Mouse (Mus musculus) embryonic facial prominence, embryonic 11.5 days (tissue): Measurements from ENCODE around the gene Tcf7l2. TPM values are rescaled to one million over a fixed set of nuclear protein-coding genes. Genes with fewer than 3 reads are reported as not detected.

ENCODE experiments used
- ATAC-seq: fragments of 200-750 bp; cut with Nextera tagmentation; replicated peaks from 2 replicates; pipeline ENCODE4 v1.8.0; 2017; ENCODE audit warnings: low read depth; ENCODE audit not compliant: insufficient number of reproducible peaks, low FRiP score, low TSS enrichment
- DNase-seq: peaks from one replicate; pipeline ENCODE4 v3.0.0-alpha.2; 2015; ENCODE audit warnings: low spot score
- H3K27ac ChIP-seq: fragments of 300-500 bp; sonication (generic); replicated peaks from 2 replicates; pipeline ENCODE4 v1.5.1; 2014; ENCODE audit warnings: mild to moderate bottlenecking, low read depth, low read length, control low read depth
- H3K27me3 ChIP-seq: fragments of 300-500 bp; sonication (generic); 2 replicates; pipeline ENCODE4 v1.6.1; 2014; ENCODE audit warnings: mild to moderate bottlenecking, low read length, moderate library complexity, mixed read lengths; ENCODE audit not compliant: control insufficient read depth, insufficient read depth
- H3K36me3 ChIP-seq: fragments of 300-500 bp; sonication (generic); replicated peaks from 2 replicates; pipeline ENCODE4 v1.6.1; 2014; ENCODE audit warnings: low read depth, mild to moderate bottlenecking, low read length, moderate library complexity, mixed read lengths; ENCODE audit not compliant: control insufficient read depth, insufficient read depth
- H3K4me1 ChIP-seq: fragments of 300-500 bp; sonication (generic); 2 replicates; pipeline ENCODE4 v1.6.1; 2014; ENCODE audit warnings: low read length, mixed read lengths; ENCODE audit not compliant: control insufficient read depth, insufficient read depth
- H3K4me2 ChIP-seq: fragments of 300-500 bp; sonication (generic); 2 replicates; pipeline ENCODE4 v1.6.1; 2014; ENCODE audit warnings: low read depth, mild to moderate bottlenecking, control low read depth, low read length, moderate library complexity
- H3K4me3 ChIP-seq: fragments of 300-500 bp; sonication (generic); 2 replicates; pipeline ENCODE4 v1.5.1; 2014; ENCODE audit warnings: low read depth, low read length, control low read depth
- H3K9ac ChIP-seq: fragments of 300-500 bp; sonication (generic); replicated peaks from 2 replicates; pipeline ENCODE4 v1.6.1; 2014; ENCODE audit warnings: mild to moderate bottlenecking, control low read depth, low read length
- H3K9me3 ChIP-seq: fragments of 300-500 bp; sonication (generic); replicated peaks from 2 replicates; pipeline ENCODE4 v1.6.1; 2016; ENCODE audit warnings: mild to moderate bottlenecking, low read length, inconsistent platforms, mixed read lengths; ENCODE audit not compliant: control insufficient read depth
- WGBS: fragments of 180-500 bp; shearing (Covaris S2); extraction: QIAGEN DNeasy Blood & Tissue Kit; methylation state at CpG from one replicate; pipeline ENCODE4 v1.1.7; 2014; 5-methylcytosine and 5-hydroxymethylcytosine counted together
- polyA plus RNA-seq: library from polyadenylated mRNA; unstranded; fragments of >200 nt; fragmentation: Nextera tagmentation; extraction: Ambion mirVana; gene quantifications from 2 replicates; pipeline ENCODE4 v1.2.1, GENCODE M21; 2014

Tcf7l2 gene
- polyA plus RNA-seq, 1 experiment from 2014 or later = 107 TPM

DNA sequence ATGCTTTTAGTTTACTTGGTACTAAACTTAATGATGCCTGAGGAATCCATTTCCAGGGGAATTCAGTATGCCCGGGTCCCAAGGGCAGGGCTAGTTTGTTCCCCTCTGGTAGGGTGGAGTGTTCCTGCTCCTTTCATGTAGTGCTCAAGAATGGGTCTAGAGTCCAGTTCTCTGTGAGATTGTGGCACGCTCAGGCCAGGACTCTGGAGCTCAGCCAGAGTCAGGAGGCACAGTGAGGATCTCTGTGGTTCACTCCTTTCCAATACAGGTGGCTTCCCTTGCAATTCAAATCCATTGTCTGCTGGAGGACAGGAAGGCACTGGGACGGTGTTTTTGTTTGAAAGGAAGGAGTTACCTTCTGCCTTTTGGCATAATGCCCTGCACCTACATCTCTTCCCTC lies 56.2 kb downstream of the Tcf7l2 start:
- no peaks in the 10 kb centered on the region for H3K9me3 ChIP-seq
- no peak for DNase-seq
- no peak overlapping the region for H3K27ac ChIP-seq
- H3K4me3 ChIP-seq = no peak overlapping the region
- no peaks in the 10 kb centered on the region for H3K27me3 ChIP-seq
- H3K9ac ChIP-seq = no peak overlapping the region
- 84% methylated on average over 3 of the region's 3 CpGs for WGBS
- no peak for ATAC-seq
- no peaks in the 10 kb centered on the region for H3K36me3 ChIP-seq
- no peak overlapping the region for H3K4me2 ChIP-seq
- H3K4me1 ChIP-seq = no peaks in the 10 kb centered on the region

GRCm38 (mm10) chr19:55799411-55799810 lies 57.8 kb downstream of the Tcf7l2 start:
- ATAC-seq (no peak), DNase-seq (no peak)
- no peak overlapping the region for H3K27ac ChIP-seq
- no peaks in the 10 kb centered on the region for H3K36me3 ChIP-seq
- H3K9me3 ChIP-seq = no peaks in the 10 kb centered on the region
- no peak overlapping the region for H3K4me2 ChIP-seq
- no peaks in the 10 kb centered on the region for H3K27me3 ChIP-seq
- no peak overlapping the region for H3K9ac ChIP-seq
- no peaks in the 10 kb centered on the region for H3K4me1 ChIP-seq
- H3K4me3 ChIP-seq = no peak overlapping the region

DNA sequence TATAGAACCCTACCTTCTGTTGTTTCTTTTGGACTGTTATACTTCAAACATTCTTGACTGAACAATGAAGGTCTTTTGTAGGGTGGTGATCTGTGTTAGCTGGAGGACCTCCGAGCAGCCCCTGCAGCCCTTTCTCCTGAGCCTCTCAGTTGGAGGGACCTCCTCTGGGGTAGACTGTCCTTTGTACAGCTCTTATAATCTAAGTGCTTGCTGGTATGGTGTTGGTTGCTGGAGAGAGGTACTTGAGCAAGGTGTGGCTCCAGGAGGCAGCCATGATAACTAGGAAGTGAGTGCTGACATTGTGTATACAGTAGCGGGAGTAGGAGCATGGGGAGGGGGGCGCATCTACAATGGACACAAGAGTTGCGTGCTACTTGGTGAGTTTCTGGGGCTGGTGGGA lies 58.4 kb downstream of the Tcf7l2 start:
- Histone ChIP-seq H3K4me3 (no peak overlapping the region), H3K4me2 (no peak overlapping the region), H3K36me3 (no peaks in the 10 kb centered on the region), H3K27ac (no peak overlapping the region), H3K9ac (no peak overlapping the region), H3K9me3 (no peaks in the 10 kb centered on the region), H3K27me3 (no peaks in the 10 kb centered on the region), H3K4me1 (no peaks in the 10 kb centered on the region)
- DNase-seq (no peak), ATAC-seq (no peak)
- 93% methylated on average over 4 of the region's 4 CpGs for WGBS

DNA sequence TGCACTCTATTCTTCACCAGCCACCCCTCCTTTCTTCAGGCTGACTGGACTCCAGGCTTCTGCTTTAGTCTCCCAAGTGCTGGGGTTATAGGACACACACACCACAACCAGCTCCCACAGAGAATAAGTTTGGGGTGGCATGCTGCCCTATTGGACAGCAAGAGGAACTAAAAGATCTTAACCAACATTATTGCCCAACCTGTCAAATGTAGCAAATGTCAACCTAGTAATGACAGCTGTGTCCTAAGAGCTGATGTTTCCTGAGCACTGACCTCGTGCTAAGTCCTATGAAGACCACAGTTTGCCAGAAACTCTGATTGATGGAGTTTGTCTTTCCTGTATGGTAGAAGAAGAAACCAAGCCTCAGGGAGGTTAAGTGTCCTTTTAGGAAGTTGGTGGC lies 61.5 kb downstream of the Tcf7l2 start:
- Histone ChIP-seq H3K9me3 (no peaks in the 10 kb centered on the region), H3K4me2 (no peak overlapping the region), H3K27me3 (no peaks in the 10 kb centered on the region), H3K4me1 (peaks cover 5% of the 10 kb centered on the region), H3K36me3 (no peaks in the 10 kb centered on the region), H3K4me3 (no peak overlapping the region), H3K27ac (no peak overlapping the region), H3K9ac (no peak overlapping the region)
- 82% methylated on average over 1 of the region's 1 CpGs for WGBS
- ATAC-seq (no peak), DNase-seq (no peak)

GRCm38 (mm10) chr19:55803797-55804196 lies 62.2 kb downstream of the Tcf7l2 start:
- 89% methylated on average over 12 of the region's 12 CpGs for WGBS
- DNase-seq = no peak
- no peak overlapping the region; the same call in 1 of the 2 replicates for H3K9ac ChIP-seq

GRCm38 (mm10) chr19:55804795-55805194 lies 63.2 kb downstream of the Tcf7l2 start:
- peaks cover 5% of the 10 kb centered on the region for H3K4me1 ChIP-seq
- no peak overlapping the region for H3K4me2 ChIP-seq
- no peak for ATAC-seq
- H3K36me3 ChIP-seq = no peaks in the 10 kb centered on the region
- 86% methylated on average over 7 of the region's 7 CpGs for WGBS
- no peak for DNase-seq
- H3K27ac ChIP-seq = no peak overlapping the region
- no peak overlapping the region for H3K4me3 ChIP-seq
- no peaks in the 10 kb centered on the region for H3K27me3 ChIP-seq
- no peaks in the 10 kb centered on the region for H3K9me3 ChIP-seq
- H3K9ac ChIP-seq = no peak overlapping the region

More at GRCm38 (mm10) chr19:55803797-55804196, 62.2 kb downstream of the Tcf7l2 start:
- H3K4me3 ChIP-seq = no peak overlapping the region
- H3K9me3 ChIP-seq = no peaks in the 10 kb centered on the region
- H3K4me1 ChIP-seq = peaks cover 5% of the 10 kb centered on the region
- no peak overlapping the region for H3K4me2 ChIP-seq
- no peaks in the 10 kb centered on the region for H3K27me3 ChIP-seq
- no peak for ATAC-seq
- no peaks in the 10 kb centered on the region for H3K36me3 ChIP-seq
- no peak overlapping the region for H3K27ac ChIP-seq

DNA sequence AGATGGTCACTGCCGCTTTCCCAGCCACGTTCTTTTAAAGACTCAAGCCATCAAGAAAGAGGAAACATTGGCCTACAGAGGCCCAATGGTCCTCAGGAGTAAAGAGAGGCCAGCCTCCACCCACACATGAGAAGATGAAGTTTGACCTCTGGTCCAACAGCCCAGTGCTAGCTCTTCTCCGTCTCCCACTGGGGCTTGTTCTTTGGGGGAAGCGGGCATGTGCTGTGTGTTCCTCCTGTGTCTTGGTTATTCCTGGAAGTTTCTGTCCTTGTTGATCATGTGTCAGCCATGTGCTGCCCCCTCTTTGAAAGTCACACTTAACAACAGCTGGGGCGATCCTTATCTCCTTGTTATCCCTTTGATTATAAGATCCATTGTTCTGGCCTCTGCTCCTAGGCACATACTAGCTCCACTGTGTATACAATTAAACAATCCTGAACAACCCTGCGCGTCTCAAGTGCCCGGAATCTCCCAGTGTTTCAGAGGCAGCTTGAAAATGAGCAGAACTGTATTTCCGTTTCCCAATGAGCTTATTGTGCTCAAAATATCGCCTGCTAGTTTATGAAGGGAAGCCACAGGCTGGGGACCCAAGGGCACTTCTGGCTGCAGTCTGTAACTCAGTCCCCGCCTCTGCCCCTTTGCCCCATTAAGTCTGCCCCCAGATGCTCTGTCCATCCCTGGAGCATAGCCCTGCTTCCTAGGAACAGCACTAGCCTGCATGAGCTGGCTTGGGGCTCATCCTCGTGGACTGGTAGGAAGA lies 65.0 kb downstream of the Tcf7l2 start:
- Histone ChIP-seq H3K4me3 (no peak overlapping the region), H3K4me1 (peaks cover 5% of the 10 kb centered on the region)
- no peak; the same call in 1 of the 2 replicates for ATAC-seq

More for the DNA sequence above, 65.0 kb downstream of the Tcf7l2 start:
- Histone ChIP-seq H3K27ac (peak overlapping the region; percentile 61; the same call in 1 of the 2 replicates), H3K9me3 (no peaks in the 10 kb centered on the region), H3K36me3 (no peaks in the 10 kb centered on the region), H3K9ac (0 out of 2 replicates have a peak overlapping the region, but pooled peaks have one; percentile 1), H3K27me3 (no peaks in the 10 kb centered on the region), H3K4me2 (0 out of 2 replicates have a peak overlapping the region, but pooled peaks have one; percentile 0)
- WGBS = 40% methylated on average over 12 of the region's 12 CpGs
- DNase-seq = no peak
